Mouse (Mus musculus): Measurements from ENCODE around the gene Mgat3. TPM values are rescaled to one million over a fixed set of nuclear protein-coding genes. Genes with fewer than 3 reads are reported as not detected.

Gene Mgat3
- total and polyA plus RNA-seq, 3 experiments: 2.3 to 4.9 (median 3.5) TPM

- 0 out of 2 replicates have a peak, but pooled peaks cover 2% of the 10 kb centered on the region for H3K4me1 ChIP-seq (ENCODE audit: control insufficient read depth, insufficient read depth, low read length)
- no peaks in the 10 kb centered on the region for H3K79me2 ChIP-seq (replicated peaks; ENCODE audit: control insufficient read depth, insufficient read depth, low read length)
- H3K27ac ChIP-seq: no peak overlapping the region
- WGBS: 82% methylated on average over 4 of the region's 4 CpGs
- H3K4me3 ChIP-seq: no peak overlapping the region
- TF ChIP-seq CTCF (IDR thresholded peaks at IDR 0.05) (no peak), EP300 (IDR thresholded peaks at IDR 0.05; ENCODE audit: insufficient read depth, low read depth, low read length) (no peak), POLR2A (IDR thresholded peaks at IDR 0.05; ENCODE audit: insufficient read depth, low read depth, low read length) (no peak)
- intact Hi-C loops (cut with DNase I): no loop called here
- H3K36me3 ChIP-seq (ENCODE audit: control insufficient read depth, insufficient read depth, low read length): no peaks in the 10 kb centered on the region; the same call in 1 of the 2 replicates
- no peak for DNase-seq
- no peak overlapping the region for H3K9ac ChIP-seq (ENCODE audit: low read depth, low read length)
- H3K27me3 ChIP-seq (ENCODE audit: control insufficient read depth, insufficient read depth, low read length): no peaks in the 10 kb centered on the region
Measured at GRCm38 (mm10) chr15:80163716-80164115, 9.8 kb upstream of the Mgat3 start.

- WGBS: 38% methylated on average over 5 of the region's 5 CpGs
- Histone ChIP-seq H3K4me1 (ENCODE audit: control insufficient read depth, insufficient read depth, low read length) (no peaks in the 10 kb centered on the region), H3K4me3 (no peak overlapping the region), H3K27ac (no peak overlapping the region), H3K9ac (ENCODE audit: low read depth, low read length) (no peak overlapping the region), H3K79me2 (replicated peaks; ENCODE audit: control insufficient read depth, insufficient read depth, low read length) (no peaks in the 10 kb centered on the region), H3K27me3 (ENCODE audit: control insufficient read depth, insufficient read depth, low read length) (no peaks in the 10 kb centered on the region), H3K36me3 (ENCODE audit: control insufficient read depth, insufficient read depth, low read length) (no peaks in the 10 kb centered on the region; the same call in 1 of the 2 replicates)
- TF ChIP-seq CTCF (IDR thresholded peaks at IDR 0.05) (no peak), EP300 (IDR thresholded peaks at IDR 0.05; ENCODE audit: insufficient read depth, low read depth, low read length) (peak; percentile 48; the same call in 1 of the 2 replicates)
- DNase-seq: no peak
- intact Hi-C loops (cut with DNase I): no loop called here
Measured at GRCm38 (mm10) chr15:80165396-80165795, 8.1 kb upstream of the Mgat3 start.

- no peak for DNase-seq
- no peaks in the 10 kb centered on the region for H3K36me3 ChIP-seq (ENCODE audit: control insufficient read depth, insufficient read depth, low read length)
- WGBS: 91% methylated on average over 1 of the region's 1 CpGs
- intact Hi-C loops (cut with DNase I): no loop called here
- no peak overlapping the region for H3K9ac ChIP-seq (ENCODE audit: low read depth, low read length)
- H3K27me3 ChIP-seq (ENCODE audit: control insufficient read depth, insufficient read depth, low read length): peaks cover 4% of the 10 kb centered on the region
- H3K4me1 ChIP-seq (ENCODE audit: control insufficient read depth, insufficient read depth, low read length): no peaks in the 10 kb centered on the region; the same call in 1 of the 2 replicates
- H3K27ac ChIP-seq: no peak overlapping the region
- no peaks in the 10 kb centered on the region for H3K79me2 ChIP-seq (replicated peaks; ENCODE audit: control insufficient read depth, insufficient read depth, low read length)
- no peak overlapping the region for H3K4me3 ChIP-seq
- TF ChIP-seq POLR2A (IDR thresholded peaks at IDR 0.05; ENCODE audit: insufficient read depth, low read depth, low read length) (no peak), EP300 (IDR thresholded peaks at IDR 0.05; ENCODE audit: insufficient read depth, low read depth, low read length) (no peak), CTCF (IDR thresholded peaks at IDR 0.05) (no peak)
Measured at GRCm38 (mm10) chr15:80169484-80169883, 4.0 kb upstream of the Mgat3 start.

GRCm38 (mm10) chr15:80170357-80170756 lies 3.2 kb upstream of the Mgat3 start:
- Histone ChIP-seq H3K79me2 (replicated peaks; ENCODE audit: control insufficient read depth, insufficient read depth, low read length) (no peaks in the 10 kb centered on the region), H3K9ac (ENCODE audit: low read depth, low read length) (no peak overlapping the region), H3K27ac (no peak overlapping the region), H3K36me3 (ENCODE audit: control insufficient read depth, insufficient read depth, low read length) (no peaks in the 10 kb centered on the region), H3K4me3 (no peak overlapping the region), H3K27me3 (ENCODE audit: control insufficient read depth, insufficient read depth, low read length) (peaks cover 5% of the 10 kb centered on the region), H3K4me1 (ENCODE audit: control insufficient read depth, insufficient read depth, low read length) (no peaks in the 10 kb centered on the region; the same call in 1 of the 2 replicates)
- TF ChIP-seq EP300 (IDR thresholded peaks at IDR 0.05; ENCODE audit: insufficient read depth, low read depth, low read length): no peak
- no peak for TF ChIP-seq POLR2A (IDR thresholded peaks at IDR 0.05; ENCODE audit: insufficient read depth, low read depth, low read length)
- no peak for TF ChIP-seq CTCF (IDR thresholded peaks at IDR 0.05)
- intact Hi-C loops (cut with DNase I): no loop called here
- DNase-seq: no peak
- 49% methylated on average over 4 of the region's 4 CpGs for WGBS

GRCm38 (mm10) chr15:80171286-80171685 lies 2.2 kb upstream of the Mgat3 start:
- Histone ChIP-seq H3K27ac (no peak overlapping the region), H3K27me3 (ENCODE audit: control insufficient read depth, insufficient read depth, low read length) (peaks cover 5% of the 10 kb centered on the region), H3K79me2 (replicated peaks; ENCODE audit: control insufficient read depth, insufficient read depth, low read length) (no peaks in the 10 kb centered on the region), H3K4me1 (ENCODE audit: control insufficient read depth, insufficient read depth, low read length) (no peaks in the 10 kb centered on the region; the same call in 1 of the 2 replicates), H3K9ac (ENCODE audit: low read depth, low read length) (no peak overlapping the region), H3K36me3 (ENCODE audit: control insufficient read depth, insufficient read depth, low read length) (no peaks in the 10 kb centered on the region), H3K4me3 (no peak overlapping the region)
- TF ChIP-seq EP300 (IDR thresholded peaks at IDR 0.05; ENCODE audit: insufficient read depth, low read depth, low read length) (no peak), CTCF (IDR thresholded peaks at IDR 0.05) (no peak), POLR2A (IDR thresholded peaks at IDR 0.05; ENCODE audit: insufficient read depth, low read depth, low read length) (no peak)
- intact Hi-C loops (cut with DNase I): no loop called here
- WGBS: 12% methylated on average over 8 of the region's 8 CpGs
- no peak for DNase-seq

- intact Hi-C loops (cut with DNase I): no loop called here
- Histone ChIP-seq H3K4me1 (ENCODE audit: control insufficient read depth, insufficient read depth, low read length) (no peaks in the 10 kb centered on the region; the same call in 1 of the 2 replicates), H3K27ac (no peak overlapping the region), H3K79me2 (replicated peaks; ENCODE audit: control insufficient read depth, insufficient read depth, low read length) (no peaks in the 10 kb centered on the region), H3K9ac (ENCODE audit: low read depth, low read length) (no peak overlapping the region), H3K4me3 (no peak overlapping the region), H3K27me3 (ENCODE audit: control insufficient read depth, insufficient read depth, low read length) (peaks cover 5% of the 10 kb centered on the region), H3K36me3 (ENCODE audit: control insufficient read depth, insufficient read depth, low read length) (no peaks in the 10 kb centered on the region)
- no peak for DNase-seq
- 32% methylated on average over 6 of the region's 6 CpGs for WGBS
- TF ChIP-seq CTCF (IDR thresholded peaks at IDR 0.05): no peak
- TF ChIP-seq POLR2A (IDR thresholded peaks at IDR 0.05; ENCODE audit: insufficient read depth, low read depth, low read length): no peak
- no peak for TF ChIP-seq EP300 (IDR thresholded peaks at IDR 0.05; ENCODE audit: insufficient read depth, low read depth, low read length)
Measured at GRCm38 (mm10) chr15:80171791-80172190, 1.7 kb upstream of the Mgat3 start.
